Mouse (Mus musculus) cerebellum, adult 11 months (tissue): ENCODE data around the gene Exoc4.

ENCODE experiments used
- DNase-seq: peaks from one replicate; pipeline ENCODE4 v3.0.0; 2022

The Exoc4 gene

DNA sequence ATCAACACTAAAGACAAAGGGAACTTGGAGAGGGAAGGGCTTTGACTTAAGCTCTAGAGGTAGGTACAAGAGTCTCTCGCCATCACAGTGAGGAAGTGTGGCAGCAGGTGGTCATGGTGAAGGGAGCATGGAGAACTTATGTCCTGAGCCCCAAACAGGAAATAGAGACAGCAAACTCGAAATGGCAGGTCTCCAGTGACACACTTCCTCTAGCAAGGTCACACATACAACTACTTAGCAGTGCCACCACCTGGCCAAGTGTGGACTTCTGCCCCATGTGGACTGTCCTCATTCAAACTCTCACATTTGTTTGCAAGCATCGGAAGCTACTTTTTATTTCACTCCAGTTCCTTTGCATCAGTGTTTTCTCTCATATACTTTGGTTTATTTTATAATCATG is 74.0 kb downstream of the Exoc4 start:
- DNase-seq: no peak

- no peak for DNase-seq
Observed at GRCm38 (mm10) chr6:33323386-33323785, 74.5 kb downstream of the Exoc4 start.

GRCm38 (mm10) chr6:33328326-33328725 is 79.4 kb downstream of the Exoc4 start:
- DNase-seq: no peak

GRCm38 (mm10) chr6:33347088-33347775 is 98.3 kb downstream of the Exoc4 start:
- no peak for DNase-seq

DNA sequence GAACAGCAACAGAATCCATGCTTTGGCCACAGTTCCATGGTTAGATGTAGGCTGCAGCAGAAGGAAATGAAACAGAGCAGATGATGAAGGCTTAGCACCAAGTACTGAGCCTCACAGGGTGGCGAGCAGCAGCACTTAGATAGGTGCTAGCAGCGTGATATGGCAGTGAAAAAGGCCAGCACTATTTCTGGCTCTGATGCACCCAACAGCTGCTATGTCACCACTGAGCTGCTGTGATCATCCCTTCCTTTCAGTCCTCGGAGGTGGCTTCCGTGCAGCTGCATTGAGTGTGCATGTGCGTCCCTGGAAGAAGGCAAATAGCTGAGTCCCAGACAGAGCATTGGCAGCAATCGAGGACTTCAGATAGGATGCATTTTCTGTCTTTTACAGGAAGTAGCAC is 112.7 kb downstream of the Exoc4 start:
- DNase-seq: no peak

- DNase-seq: no peak
Observed at GRCm38 (mm10) chr6:33380517-33380916, 131.6 kb downstream of the Exoc4 start.

DNA sequence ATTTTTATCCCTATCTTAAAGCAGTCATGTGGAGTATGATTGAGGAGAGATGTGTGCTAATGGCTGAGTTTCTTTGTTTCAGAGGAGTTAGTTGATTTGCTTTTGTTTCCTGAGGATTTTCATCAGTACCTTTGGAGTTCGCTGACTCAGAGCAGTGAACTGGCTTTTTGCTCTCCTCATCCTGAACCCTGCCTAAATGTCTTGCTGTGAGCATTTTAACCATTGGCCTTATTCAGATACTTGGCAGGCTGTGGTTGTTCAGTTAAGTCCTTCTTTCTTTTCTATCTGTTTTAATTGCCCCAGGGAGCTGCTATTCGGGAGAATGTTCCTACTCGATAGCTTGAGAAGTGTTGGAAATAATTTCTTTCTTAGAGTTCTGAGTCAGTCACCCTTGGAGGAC is 133.3 kb downstream of the Exoc4 start:
- DNase-seq: no peak

- no peak for DNase-seq
Observed at GRCm38 (mm10) chr6:33392020-33392419, 143.1 kb downstream of the Exoc4 start.

- DNase-seq: no peak
Observed at GRCm38 (mm10) chr6:33399491-33399890, 150.6 kb downstream of the Exoc4 start.

- no peak for DNase-seq
Observed at GRCm38 (mm10) chr6:33401161-33401560, 152.3 kb downstream of the Exoc4 start.

DNA sequence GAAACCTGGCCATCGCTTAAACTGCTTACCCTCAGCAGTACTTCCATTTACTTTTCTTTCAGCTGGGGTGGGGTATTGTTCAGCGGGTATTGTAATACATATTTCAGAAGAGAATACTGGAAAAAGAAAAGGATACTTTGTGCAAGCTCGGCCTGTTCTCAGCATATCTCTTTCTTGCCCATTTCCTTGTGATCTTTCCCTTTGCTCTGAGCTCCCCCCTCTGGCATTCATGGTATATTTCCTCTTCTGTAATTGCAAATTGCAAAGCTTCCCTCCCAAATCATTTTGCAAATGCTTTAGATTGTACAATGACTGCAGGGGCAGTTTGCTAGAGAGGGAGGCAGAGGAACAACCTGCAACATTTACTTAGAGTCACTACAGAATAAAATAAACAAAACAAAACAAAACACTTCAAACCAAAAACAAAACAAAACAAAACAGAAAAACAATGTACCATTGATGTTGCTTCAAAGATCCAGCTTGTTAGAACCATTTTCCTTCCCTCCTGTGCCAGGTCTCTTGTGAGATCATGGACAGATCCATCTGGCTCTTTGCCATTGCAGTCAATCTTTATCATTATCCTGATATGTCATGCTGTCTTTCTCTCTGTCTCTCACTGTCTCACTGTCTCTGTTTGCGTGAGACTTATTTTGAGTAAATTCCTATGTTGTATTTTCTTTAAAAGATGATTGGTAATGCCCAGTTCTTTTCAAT is 156.8 kb downstream of the Exoc4 start:
- no peak for DNase-seq

GRCm38 (mm10) chr6:33409586-33409985 is 160.7 kb downstream of the Exoc4 start:
- DNase-seq: no peak

DNA sequence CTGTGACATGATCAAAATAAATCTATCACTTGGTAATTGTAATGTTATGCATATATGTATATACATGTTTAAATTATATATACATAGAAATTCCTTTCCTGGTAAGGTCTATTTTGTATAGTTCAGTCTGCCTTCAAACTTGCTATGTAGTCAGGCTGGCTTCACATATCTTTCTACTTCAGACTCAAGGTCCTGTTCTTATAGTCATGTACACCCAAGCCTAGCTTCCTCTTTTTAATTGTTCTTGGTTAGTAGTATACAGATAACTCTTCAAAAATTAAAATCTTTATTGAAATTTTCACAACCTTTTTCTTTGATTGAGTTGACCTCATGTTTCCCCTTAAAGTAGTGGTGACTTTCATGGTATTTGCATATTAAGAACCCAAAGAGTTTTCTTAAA is 176.1 kb downstream of the Exoc4 start:
- no peak for DNase-seq

- DNase-seq: no peak
Observed at GRCm38 (mm10) chr6:33431207-33431787, 182.4 kb downstream of the Exoc4 start.

DNA sequence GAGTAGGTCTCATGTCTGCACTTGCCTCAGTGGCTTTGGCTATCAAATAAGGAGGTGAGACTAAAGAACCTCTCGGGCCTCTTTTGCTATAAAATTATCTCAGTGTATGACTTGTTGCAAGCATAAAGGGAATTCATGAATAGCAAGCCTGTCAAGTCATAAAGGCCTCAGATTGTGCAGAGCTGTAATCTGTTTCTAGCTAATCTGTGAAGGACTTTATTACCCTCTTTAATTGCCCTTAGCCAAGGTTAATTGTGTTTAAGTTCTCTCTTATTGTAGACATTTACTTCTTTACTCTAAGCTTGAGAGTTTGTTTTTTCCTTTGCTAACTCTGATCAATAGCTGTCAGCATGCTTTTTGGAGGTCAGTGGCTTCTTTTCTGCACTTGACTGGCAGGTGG is 191.6 kb downstream of the Exoc4 start:
- no peak for DNase-seq

DNA sequence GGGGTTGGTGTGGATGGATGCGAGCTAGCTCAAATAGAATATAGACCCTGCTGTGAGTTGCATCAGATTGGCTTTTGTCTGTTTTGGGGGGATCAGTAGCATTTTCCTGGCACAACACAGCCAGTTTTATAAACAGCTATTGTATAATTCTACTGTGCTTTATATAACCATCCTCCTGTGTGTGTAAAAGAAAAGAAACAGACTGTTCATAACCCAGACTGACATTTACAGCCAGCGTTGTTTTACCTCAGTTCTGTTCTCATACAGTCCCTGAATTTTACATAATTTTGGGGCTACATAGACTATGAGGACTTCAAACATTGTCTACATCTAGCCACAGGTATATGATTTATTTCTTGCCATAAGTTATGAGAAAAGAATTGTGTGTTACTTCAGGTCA is 204.9 kb downstream of the Exoc4 start:
- no peak for DNase-seq

DNA sequence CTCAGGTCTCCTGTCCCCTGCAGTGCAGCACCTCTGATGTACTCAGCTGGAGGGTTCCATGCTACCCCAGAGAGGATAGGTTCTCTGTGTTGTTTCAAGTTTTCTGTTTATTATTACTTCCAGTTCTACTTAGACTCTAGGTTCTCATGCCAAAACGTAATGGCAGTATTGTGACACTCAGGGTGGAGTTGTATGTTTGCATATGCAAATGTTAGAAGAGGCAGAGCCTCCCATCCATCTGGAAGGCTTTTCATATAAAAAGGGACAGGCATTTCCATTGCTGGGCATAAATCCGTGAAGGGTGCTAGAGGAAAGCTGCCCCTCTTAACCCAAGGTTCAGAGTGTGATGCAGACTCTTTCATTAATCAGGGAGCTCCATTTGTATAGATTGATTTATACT is 205.5 kb downstream of the Exoc4 start:
- no peak for DNase-seq

DNA sequence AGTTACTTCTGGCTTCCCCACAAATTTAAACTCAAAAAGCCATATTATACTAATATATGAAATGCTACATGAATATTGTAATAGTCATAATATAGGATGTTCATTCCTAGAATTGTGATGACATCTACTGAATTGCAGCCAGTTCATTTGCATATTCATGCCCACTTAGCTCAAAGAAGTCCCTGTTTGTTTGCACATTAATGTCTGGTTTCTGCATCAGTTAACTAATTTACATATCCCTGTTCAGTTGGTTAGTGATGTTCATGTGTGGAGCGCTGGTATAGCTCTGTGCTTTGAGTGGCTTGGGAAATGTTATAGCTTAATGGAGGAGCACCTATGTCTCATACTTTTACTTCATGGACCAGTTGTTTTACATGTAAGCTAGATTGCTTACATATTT is 206.4 kb downstream of the Exoc4 start:
- DNase-seq: no peak

GRCm38 (mm10) chr6:33464862-33465261 is 216.0 kb downstream of the Exoc4 start:
- no peak for DNase-seq

DNA sequence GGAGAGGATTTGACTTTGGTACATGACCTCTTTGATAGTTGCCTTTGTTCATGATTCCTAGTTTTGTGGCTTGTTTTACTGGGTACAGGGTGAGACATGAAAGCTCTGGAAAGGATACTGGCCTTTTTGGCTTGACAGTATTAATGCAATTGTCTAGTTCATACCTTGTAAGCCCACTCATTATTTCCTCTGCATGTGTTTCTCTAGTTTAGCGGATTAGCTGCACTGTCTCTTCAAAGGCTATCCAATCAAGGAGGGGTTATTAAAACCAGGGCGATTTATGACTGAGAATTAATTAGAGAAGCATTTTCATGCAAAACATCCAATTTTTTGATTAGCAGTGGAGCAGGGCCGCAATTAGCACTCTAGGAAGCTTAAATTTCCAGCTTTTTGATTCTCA is 216.5 kb downstream of the Exoc4 start:
- no peak for DNase-seq

GRCm38 (mm10) chr6:33466168-33466839 is 217.4 kb downstream of the Exoc4 start:
- DNase-seq: no peak

DNA sequence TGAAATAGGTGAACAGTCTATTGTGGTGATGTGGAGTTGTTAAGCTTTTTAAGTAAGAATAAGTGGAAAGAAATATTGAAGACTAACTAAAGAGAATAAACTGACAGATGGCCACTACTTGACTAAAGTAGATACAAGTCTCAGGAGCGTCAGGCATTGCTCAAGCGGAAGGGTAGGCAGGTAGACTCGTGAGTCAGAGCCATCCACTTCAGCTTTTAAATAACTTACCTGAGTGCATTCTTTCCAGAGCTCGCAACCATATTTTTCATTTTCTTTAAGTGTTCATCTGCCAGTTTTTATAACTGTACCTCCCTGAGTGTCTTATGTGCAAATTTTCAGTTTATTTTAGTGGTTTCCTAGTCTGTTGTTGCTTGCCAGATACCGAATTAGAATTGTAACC is 219.6 kb downstream of the Exoc4 start:
- no peak for DNase-seq

- DNase-seq: no peak
Observed at GRCm38 (mm10) chr6:33476134-33476533, 227.2 kb downstream of the Exoc4 start.

GRCm38 (mm10) chr6:33484568-33484967 is 235.7 kb downstream of the Exoc4 start:
- DNase-seq: no peak
